Mouse (Mus musculus) G1E (cell line): ENCODE results near the gene Ndufb10. TPM values are rescaled to one million over a fixed set of nuclear protein-coding genes. Genes with fewer than 3 reads are reported as not detected.

Experiments
- ATAC-seq: 2 replicates; pipeline ENCODE4 v1.8.0; 2016; ENCODE audit warnings: mild to moderate bottlenecking; ENCODE audit not compliant: insufficient number of reproducible peaks, poor library complexity, low FRiP score, severe bottlenecking; ENCODE audit errors: extremely low read depth
- DNase-seq: peaks from one replicate; pipeline ENCODE4 v3.0.0; 2012; ENCODE audit warnings: low spot score
- H3K27me3 ChIP-seq: 2 replicates; pipeline ENCODE4 v1.6.1; 2012; ENCODE audit warnings: mild to moderate bottlenecking, low read length, inconsistent platforms; ENCODE audit not compliant: insufficient read depth
- H3K36me3 ChIP-seq: replicated peaks from 2 replicates; pipeline ENCODE3; 2012; ENCODE audit warnings: mild to moderate bottlenecking, inconsistent platforms
- H3K4me1 ChIP-seq: 2 replicates; pipeline ENCODE4 v1.6.1; 2012; ENCODE audit warnings: low read depth, low read length, inconsistent platforms, mixed read lengths; ENCODE audit not compliant: insufficient read depth
- H3K4me3 ChIP-seq: 2 replicates; pipeline ENCODE4 v1.5.1; 2012; ENCODE audit warnings: low read depth, mild to moderate bottlenecking, inconsistent platforms, low read length, moderate library complexity, mixed read lengths
- H3K9me3 ChIP-seq: replicated peaks from 2 replicates; pipeline ENCODE4 v1.6.1; 2012; ENCODE audit warnings: inconsistent platforms
- CTCF ChIP-seq: IDR thresholded peaks from 2 replicates; pipeline ENCODE4 v1.5.1; 2012; ENCODE audit warnings: low read depth, low read length, inconsistent platforms, mixed read lengths
- GATA1 ChIP-seq: IDR thresholded peaks from 2 replicates; pipeline ENCODE4 v1.6.1; 2012; ENCODE audit warnings: borderline replicate concordance, low read length, inconsistent platforms, mixed read lengths
- GATA2 ChIP-seq: IDR thresholded peaks from 2 replicates; pipeline ENCODE4 v1.6.1; 2012; ENCODE audit warnings: low read depth, low read length, inconsistent platforms, borderline replicate concordance
- POLR2AphosphoS5 ChIP-seq: IDR thresholded peaks from 2 replicates; pipeline ENCODE4 v1.6.1; 2012; ENCODE audit warnings: low read depth, low read length, inconsistent platforms; ENCODE audit not compliant: insufficient replicate concordance
- TAL1 ChIP-seq: conservative IDR thresholded peaks from 2 replicates; pipeline ENCODE4 v1.6.1; 2012; ENCODE audit warnings: low read depth, low read length, inconsistent platforms, mixed read lengths
- polyA plus RNA-seq: library from polyadenylated mRNA; stranded (reverse); fragments of >175 nt; gene quantifications from 2 replicates; pipeline ENCODE4 v1.2.3, GENCODE M21; 2012
- total RNA-seq, 2 experiments: library from RNA; stranded (forward) in 1 of 2; stranded (reverse) in 1 of 2; fragments of 200-1000 nt in 1 of 2; fragments of >200 nt in 1 of 2; fragmentation: Nextera tagmentation in 1 of 2; gene quantifications; 2 replicates each; pipeline ENCODE4 v1.2.3; 2014 to 2017

Gene Ndufb10
- total and polyA plus RNA-seq, 3 experiments, result 54.6 to 372 (median 185) TPM

DNA sequence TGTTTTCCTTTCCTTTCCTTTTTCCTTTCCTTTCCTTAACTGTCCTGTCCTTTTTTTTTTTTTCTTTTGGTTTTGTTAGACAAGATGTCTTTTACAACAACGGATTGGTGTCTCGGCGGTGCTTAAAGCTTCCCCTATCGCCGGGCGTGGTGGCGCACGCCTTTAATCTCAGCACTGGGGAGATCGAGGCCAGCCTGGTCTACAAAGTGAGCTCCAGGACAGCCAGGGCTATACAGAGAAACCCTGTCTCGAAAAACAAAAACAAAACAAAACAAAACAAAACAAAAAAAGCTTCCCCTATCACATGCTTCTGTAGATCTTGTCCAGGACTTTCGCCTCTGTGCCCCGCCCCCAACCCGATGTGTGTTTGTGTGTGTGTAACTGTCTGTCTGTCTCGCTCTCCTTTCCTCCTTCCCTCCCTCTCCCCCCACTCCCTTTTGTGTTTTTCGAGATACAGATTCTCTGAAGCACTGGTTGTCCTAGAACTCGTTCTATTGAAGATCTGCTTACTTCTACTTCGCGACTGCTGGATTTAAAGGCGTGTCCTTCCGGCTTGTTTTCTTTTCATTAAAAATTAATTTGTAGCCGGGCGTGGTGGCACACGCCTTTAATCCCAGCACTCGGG, 16.4 kb downstream of the Ndufb10 start:
- DNase-seq (no peak), ATAC-seq (no peak)
- Histone ChIP-seq H3K4me3 (peak overlapping the region; percentile 75), H3K9me3 (no peaks in the 10 kb centered on the region), H3K4me1 (peaks cover 30% of the 10 kb centered on the region), H3K27me3 (no peaks in the 10 kb centered on the region), H3K36me3 (peaks cover 34% of the 10 kb centered on the region)
- no peak for TF ChIP-seq GATA2
- no peak for TF ChIP-seq CTCF

DNA sequence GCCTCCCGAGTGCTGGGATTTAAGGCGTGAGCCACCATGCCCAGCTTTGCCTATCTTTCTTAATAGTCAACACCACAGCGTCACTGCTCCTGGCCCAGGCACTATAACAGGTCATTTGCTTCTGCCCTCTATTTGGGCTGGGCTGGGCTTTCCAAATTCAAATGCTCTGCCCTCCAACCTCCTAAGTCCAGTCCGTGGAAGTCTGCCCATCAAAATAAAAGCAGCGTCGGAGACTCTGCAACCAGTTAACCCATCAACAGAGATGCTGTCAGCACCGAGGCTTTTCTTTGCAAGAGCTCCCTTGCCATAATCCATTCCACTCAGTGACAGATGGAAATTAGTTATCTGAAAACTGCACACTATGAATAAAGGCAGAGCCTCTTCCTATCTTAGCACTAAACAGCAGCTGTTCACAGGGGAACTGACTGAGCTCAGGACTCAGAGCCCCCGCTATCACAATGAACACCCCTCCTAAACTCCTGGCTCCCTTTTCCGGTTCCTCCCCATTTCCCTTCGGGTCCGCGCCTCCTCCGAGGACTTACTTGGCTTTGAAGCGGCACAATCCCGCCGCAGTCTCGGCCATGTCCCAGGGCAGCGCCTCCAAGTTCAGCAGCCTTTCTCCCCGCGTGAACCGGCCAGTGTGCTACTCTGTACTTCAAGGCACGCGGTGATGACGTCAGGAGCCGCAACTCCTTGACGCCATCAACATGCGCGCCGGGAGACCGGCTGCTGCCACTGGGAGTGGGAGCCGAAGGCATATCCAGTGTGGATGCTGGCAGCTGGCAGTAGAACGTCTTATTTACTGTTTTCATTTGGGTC, 17.1 kb downstream of the Ndufb10 start, which contains the start of gene Tbl3:
TSS of gene Tbl3 (minus strand) at position 679 of the 819 bp plus-strand sequence.
- Histone ChIP-seq H3K27me3 (no peaks in the 10 kb centered on the region), H3K9me3 (no peaks in the 10 kb centered on the region), H3K4me3 (peak within 1 kb of the TSS; percentile 75), H3K36me3 (peaks cover 42% of the 10 kb centered on the region), H3K4me1 (peaks cover 31% of the 10 kb centered on the region)
- DNase-seq (peak; percentile 92), ATAC-seq (peak; percentile 68)
- TF ChIP-seq POLR2AphosphoS5 (no peak), CTCF (no peak), GATA2 (no peak), TAL1 (no peak), GATA1 (no peak)

DNA sequence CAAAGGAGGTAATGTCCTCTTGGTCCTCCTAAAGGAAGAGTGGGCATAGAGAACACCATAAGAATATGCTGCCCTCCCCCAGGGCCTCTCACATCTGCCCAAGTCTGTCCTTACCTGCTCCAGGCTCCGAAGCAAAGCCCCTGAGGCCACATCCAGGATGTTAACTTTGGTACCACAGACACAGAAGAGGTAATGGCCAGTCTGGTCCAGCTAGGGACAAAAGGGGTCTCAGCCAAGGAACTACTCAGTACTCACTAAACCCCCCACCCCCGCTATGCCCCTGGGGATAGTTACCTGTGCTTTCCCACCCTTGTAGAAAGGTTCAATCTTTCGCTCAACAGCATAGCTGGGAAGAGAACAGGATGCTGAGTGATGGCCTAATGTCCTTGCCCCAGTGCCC, 18.5 kb downstream of the Ndufb10 start:
- Histone ChIP-seq H3K9me3 (no peaks in the 10 kb centered on the region), H3K4me3 (peak overlapping the region; percentile 75; the same call in 1 of the 2 replicates), H3K36me3 (peaks cover 55% of the 10 kb centered on the region), H3K4me1 (peaks cover 31% of the 10 kb centered on the region), H3K27me3 (no peaks in the 10 kb centered on the region)
- no peak for ATAC-seq
- DNase-seq, result no peak
- TF ChIP-seq POLR2AphosphoS5 (no peak), CTCF (no peak), GATA2 (no peak), GATA1 (no peak), TAL1 (no peak)

DNA sequence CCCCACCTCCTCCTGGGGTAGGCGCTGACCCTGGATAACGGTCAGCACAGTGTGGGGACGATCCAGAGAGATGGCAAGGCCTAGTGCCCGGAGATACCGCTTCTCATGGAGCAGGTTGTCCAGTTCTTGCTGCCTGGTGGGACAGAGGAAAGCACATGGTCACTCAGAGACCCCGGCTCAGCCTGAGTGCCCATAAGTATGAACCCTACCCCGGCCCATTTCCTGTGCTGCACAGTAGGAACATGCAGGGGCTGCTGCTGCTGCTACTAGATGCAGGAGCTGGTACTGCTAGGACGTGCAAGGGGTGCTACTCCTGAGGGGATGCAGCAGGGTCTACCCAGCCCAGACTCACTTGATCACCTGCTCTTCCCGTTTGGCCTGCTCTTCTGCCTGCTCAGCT, 23.0 kb downstream of the Ndufb10 start:
- ATAC-seq (no peak), DNase-seq (no peak)
- peaks cover 80% of the 10 kb centered on the region for H3K36me3 ChIP-seq
- no peaks in the 10 kb centered on the region for H3K9me3 ChIP-seq
- TF ChIP-seq POLR2AphosphoS5 (no peak), CTCF (no peak), GATA1 (no peak), GATA2 (no peak)
- H3K4me3 ChIP-seq, result no peak overlapping the region
- peaks cover 41% of the 10 kb centered on the region for H3K4me1 ChIP-seq
- H3K27me3 ChIP-seq, result no peaks in the 10 kb centered on the region; the same call in 1 of the 2 replicates

DNA sequence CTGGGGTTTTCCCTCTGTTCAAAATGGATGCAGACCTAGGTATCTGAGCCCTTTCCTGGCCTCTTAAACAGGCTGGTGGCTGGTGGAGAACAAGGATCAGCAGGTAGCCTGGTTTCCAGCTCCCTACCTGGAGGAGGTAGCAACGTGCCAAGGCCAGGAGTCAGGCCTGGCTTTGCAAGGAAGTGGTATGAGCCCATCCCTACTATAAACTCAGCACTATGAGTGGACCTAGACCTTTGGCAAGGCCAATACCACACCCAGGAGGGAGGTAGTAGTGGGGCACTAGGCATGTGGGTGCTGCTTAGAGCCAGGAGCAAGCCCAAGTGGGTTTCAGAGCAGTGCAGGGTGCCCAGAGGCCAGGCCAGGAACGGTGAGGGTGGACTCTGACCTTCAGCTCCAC, 24.8 kb downstream of the Ndufb10 start:
- DNase-seq (no peak), ATAC-seq (no peak)
- no peaks in the 10 kb centered on the region for H3K9me3 ChIP-seq
- peaks cover 36% of the 10 kb centered on the region for H3K4me1 ChIP-seq
- H3K36me3 ChIP-seq, result peaks cover 66% of the 10 kb centered on the region
- H3K27me3 ChIP-seq, result no peaks in the 10 kb centered on the region; the same call in 1 of the 2 replicates
- TF ChIP-seq CTCF (no peak), GATA1 (no peak), POLR2AphosphoS5 (no peak), TAL1 (no peak), GATA2 (no peak)
- no peak overlapping the region for H3K4me3 ChIP-seq

DNA sequence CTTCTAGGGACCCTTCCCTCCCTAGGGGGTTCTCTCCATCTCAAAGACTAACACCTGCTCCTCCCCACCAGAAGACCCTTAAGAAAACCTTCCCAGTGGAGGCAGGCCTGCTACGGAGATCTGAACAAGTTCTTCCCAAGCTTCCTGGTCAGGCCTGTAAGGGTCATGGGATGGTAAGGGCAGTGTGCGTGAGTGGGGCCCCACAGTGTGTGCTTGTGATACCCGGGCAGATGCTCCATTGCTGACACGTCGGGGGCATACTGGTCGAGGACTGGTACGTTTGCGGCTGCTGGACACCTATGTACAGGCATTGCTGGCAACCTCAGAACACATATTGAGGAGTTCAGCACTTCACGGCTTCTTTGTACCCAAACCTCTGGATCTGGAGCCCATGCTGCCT, 25.6 kb downstream of the Ndufb10 start:
- no peak for DNase-seq
- H3K9me3 ChIP-seq, result no peaks in the 10 kb centered on the region
- H3K4me1 ChIP-seq, result peaks cover 36% of the 10 kb centered on the region
- H3K36me3 ChIP-seq, result peaks cover 64% of the 10 kb centered on the region
- H3K27me3 ChIP-seq, result no peaks in the 10 kb centered on the region; the same call in 1 of the 2 replicates
- no peak overlapping the region for H3K4me3 ChIP-seq
- ATAC-seq, result no peak
- TF ChIP-seq GATA2 (no peak), CTCF (no peak), GATA1 (no peak)

DNA sequence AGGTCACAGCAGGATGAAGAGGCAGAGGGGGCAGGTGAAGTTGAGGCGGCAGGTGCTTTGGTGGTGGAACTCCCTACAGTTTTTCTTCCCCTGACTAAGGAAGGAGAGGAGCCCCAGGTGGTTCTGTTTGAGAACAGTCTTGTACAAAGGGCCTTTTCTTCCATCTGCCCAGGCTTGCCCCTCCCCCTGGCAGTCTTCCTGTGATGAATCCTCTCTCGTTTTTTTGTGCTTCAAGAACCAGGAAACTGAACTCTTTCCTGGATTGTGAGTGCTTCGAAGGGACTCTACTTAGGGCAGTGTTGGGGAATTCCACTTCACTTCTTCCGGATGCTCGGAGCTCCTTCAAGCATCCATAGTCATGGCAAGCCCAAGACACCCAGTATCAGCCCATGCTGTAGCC, 26.3 kb downstream of the Ndufb10 start:
- Histone ChIP-seq H3K27me3 (no peaks in the 10 kb centered on the region; the same call in 1 of the 2 replicates), H3K36me3 (peaks cover 62% of the 10 kb centered on the region), H3K4me1 (peaks cover 39% of the 10 kb centered on the region), H3K9me3 (no peaks in the 10 kb centered on the region), H3K4me3 (no peak overlapping the region)
- TF ChIP-seq CTCF (no peak), TAL1 (no peak)
- DNase-seq (no peak), ATAC-seq (no peak)
